Mouse (Mus musculus) forebrain, embryonic 16.5 days (tissue): ENCODE results near the gene Cenpm. TPM values are rescaled to one million over a fixed set of nuclear protein-coding genes. Genes with fewer than 3 reads are reported as not detected.

ENCODE experiments used
- ATAC-seq: fragments of 200-750 bp; cut with Nextera tagmentation; 2 replicates; pipeline ENCODE4 v1.8.0; 2017; ENCODE audit warnings: mild to moderate bottlenecking, moderate library complexity
- H3K27ac ChIP-seq: fragments of 300-500 bp; sonication (generic); 2 replicates; pipeline ENCODE4 v1.5.1; 2014; ENCODE audit warnings: low read length, control low read depth
- H3K27me3 ChIP-seq: fragments of 300-500 bp; sonication (generic); replicated peaks from 2 replicates; pipeline ENCODE4 v1.6.1; 2014; ENCODE audit warnings: low read length; ENCODE audit not compliant: control insufficient read depth, insufficient read depth
- H3K36me3 ChIP-seq: fragments of 300-500 bp; sonication (generic); 2 replicates; pipeline ENCODE4 v1.6.1; 2014; ENCODE audit not compliant: control insufficient read depth, insufficient read depth
- H3K4me1 ChIP-seq: fragments of 300-500 bp; sonication (generic); replicated peaks from 2 replicates; pipeline ENCODE4 v1.6.1; 2014; ENCODE audit warnings: low read length; ENCODE audit not compliant: control insufficient read depth, insufficient read depth
- H3K4me2 ChIP-seq: fragments of 300-500 bp; sonication (generic); 2 replicates; pipeline ENCODE4 v1.6.1; 2014; ENCODE audit warnings: mild to moderate bottlenecking, low read length, control low read depth
- H3K4me3 ChIP-seq: fragments of 300-500 bp; sonication (generic); replicated peaks from 2 replicates; pipeline ENCODE4 v1.5.1; 2014; ENCODE audit warnings: mild to moderate bottlenecking, low read length, control low read depth
- H3K9ac ChIP-seq: fragments of 300-500 bp; sonication (generic); replicated peaks from 2 replicates; pipeline ENCODE4 v1.6.1; 2014; ENCODE audit warnings: low read depth, low read length, control low read depth
- H3K9me3 ChIP-seq: fragments of 300-500 bp; sonication (generic); 2 replicates; pipeline ENCODE4 v1.6.1; 2016; ENCODE audit warnings: low read length; ENCODE audit not compliant: control insufficient read depth
- WGBS: fragments of 180-500 bp; shearing (Covaris S2); extraction: QIAGEN DNeasy Blood & Tissue Kit; methylation state at CpG from one replicate; pipeline ENCODE4 v1.1.7; 2014; 5-methylcytosine and 5-hydroxymethylcytosine counted together
- microRNA counts: library from miRNA; unstranded; fragments of <30 nt; microRNA quantifications from one replicate; lab custom pipeline; 2016
- microRNA-seq: library from miRNA; unstranded; fragments of <30 nt; microRNA quantifications from one replicate; pipeline ENCODE4, GENCODE M21; 2017
- polyA plus RNA-seq: library from polyadenylated mRNA; unstranded; fragments of >200 nt; fragmentation: Nextera tagmentation; extraction: Ambion mirVana; gene quantifications from 2 replicates; pipeline ENCODE4 v1.2.1, GENCODE M21; 2015

Cenpm gene
- polyA plus RNA-seq, 1 experiment from 2014 or later: 29.8 TPM

DNA sequence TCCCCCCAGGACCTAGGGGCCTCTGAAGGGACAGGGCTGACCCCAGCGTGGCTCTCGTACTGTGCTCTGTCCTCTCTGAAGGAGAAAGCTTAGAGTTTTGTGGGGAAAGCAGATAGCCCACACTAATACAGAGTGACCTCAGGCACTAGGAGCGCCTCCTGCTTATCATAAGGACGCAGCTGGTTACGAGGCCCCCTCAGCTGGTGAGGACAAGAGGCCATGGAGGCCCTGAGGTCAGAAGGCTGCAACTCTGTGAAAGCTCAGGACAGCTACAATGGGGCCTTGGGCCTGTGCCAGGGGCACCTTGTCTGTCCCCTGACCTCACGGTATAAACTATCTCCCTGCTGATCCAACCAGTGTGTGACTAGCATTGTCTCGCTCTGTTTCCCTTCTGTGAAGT is 60.4 kb downstream of the Cenpm start:
- Histone ChIP-seq H3K27ac (no peak overlapping the region), H3K9me3 (0 out of 2 replicates have a peak, but pooled peaks cover 3% of the 10 kb centered on the region), H3K9ac (no peak overlapping the region), H3K27me3 (no peaks in the 10 kb centered on the region), H3K4me2 (no peak overlapping the region), H3K36me3 (peaks cover 58% of the 10 kb centered on the region), H3K4me3 (no peak overlapping the region), H3K4me1 (no peaks in the 10 kb centered on the region)
- ATAC-seq: no peak
- WGBS: 92% methylated on average over 7 of the region's 7 CpGs

MicroRNA genes within 50 kb of the gene (microRNA counts, 519-probe panel; counts per million panel counts)
- 2,384 counts per million, percentile 55 among the panel's probes with 10 or more counts for microRNA mmu-miR-33 (lab: Ali Mortazavi, UCI)

Small RNAs within 50 kb of the gene (microRNA-seq; reads per million reads assigned to microRNA genes)
- gene Mir33: 112 reads per million, percentile 55 among the genes with 10 or more reads in this experiment

Other genes starting within 250 kb of the Cenpm start
- 45.4 and 47.4 TPM in 2 replicates for gene Desi1, start 210.9 kb downstream of the Cenpm start, polyA plus RNA-seq
- gene Snu13, start 197.2 kb downstream of the Cenpm start, polyA plus RNA-seq: 284 and 285 TPM in 2 replicates
- not detected in 2 replicates for gene 4930407I10Rik, start 185.6 kb downstream of the Cenpm start, polyA plus RNA-seq
- not detected in 2 replicates for gene Mei1, start 174.8 kb downstream of the Cenpm start, polyA plus RNA-seq
- gene Ccdc134, start 116.8 kb downstream of the Cenpm start, polyA plus RNA-seq: 16.2 and 16.3 TPM in 2 replicates
- gene Srebf2, start 97.6 kb downstream of the Cenpm start, polyA plus RNA-seq: 229 and 232 TPM in 2 replicates
- gene Shisa8, start 31.9 kb downstream of the Cenpm start, polyA plus RNA-seq: 0.66 and 0.70 TPM in 2 replicates
- gene Tnfrsf13c, start 20.4 kb downstream of the Cenpm start, polyA plus RNA-seq: 0.10 and 0.25 TPM in 2 replicates
- gene 1500009C09Rik, start 7.6 kb upstream of the Cenpm start, polyA plus RNA-seq: 17.0 and 18.6 TPM in 2 replicates
- 427 TPM in 2 replicates for gene Sept3, start 30.1 kb upstream of the Cenpm start, polyA plus RNA-seq
- gene Wbp2nl, start 54.2 kb upstream of the Cenpm start, polyA plus RNA-seq: 0.15 TPM in 1 of 2 replicates, not detected in the other
- 23.4 and 26.1 TPM in 2 replicates for gene Naga, start 94.2 kb upstream of the Cenpm start, polyA plus RNA-seq
- 2.0 TPM in 2 replicates for gene Pheta2, start 94.2 kb upstream of the Cenpm start, polyA plus RNA-seq
- 269 and 282 TPM in 2 replicates for gene Smdt1, start 94.2 kb upstream of the Cenpm start, polyA plus RNA-seq
- gene Ndufa6, start 109.6 kb upstream of the Cenpm start, polyA plus RNA-seq: 277 and 297 TPM in 2 replicates
- 1.1 and 1.4 TPM in 2 replicates for gene Cyp2d22, start 135.5 kb upstream of the Cenpm start, polyA plus RNA-seq
- not detected in 2 replicates for gene Cyp2d11, start 149.3 kb upstream of the Cenpm start, polyA plus RNA-seq
- not detected in 2 replicates for gene Cyp2d10, start 162.4 kb upstream of the Cenpm start, polyA plus RNA-seq
- not detected in 2 replicates for gene Cyp2d9, start 188.7 kb upstream of the Cenpm start, polyA plus RNA-seq